Mouse (Mus musculus): ENCODE measurements around the gene Tmem238. TPM values are rescaled to one million over a fixed set of nuclear protein-coding genes. Genes with fewer than 3 reads are reported as not detected.
"Not testable (repeated sequence)": the region's sequence is repeated elsewhere in the genome, so short reads cannot be mapped to it uniquely, and the experiment has no call there.

The Tmem238 gene
- total and polyA plus RNA-seq, 3 experiments, result 4.3 to 5.4 (median 5.3) TPM

DNA sequence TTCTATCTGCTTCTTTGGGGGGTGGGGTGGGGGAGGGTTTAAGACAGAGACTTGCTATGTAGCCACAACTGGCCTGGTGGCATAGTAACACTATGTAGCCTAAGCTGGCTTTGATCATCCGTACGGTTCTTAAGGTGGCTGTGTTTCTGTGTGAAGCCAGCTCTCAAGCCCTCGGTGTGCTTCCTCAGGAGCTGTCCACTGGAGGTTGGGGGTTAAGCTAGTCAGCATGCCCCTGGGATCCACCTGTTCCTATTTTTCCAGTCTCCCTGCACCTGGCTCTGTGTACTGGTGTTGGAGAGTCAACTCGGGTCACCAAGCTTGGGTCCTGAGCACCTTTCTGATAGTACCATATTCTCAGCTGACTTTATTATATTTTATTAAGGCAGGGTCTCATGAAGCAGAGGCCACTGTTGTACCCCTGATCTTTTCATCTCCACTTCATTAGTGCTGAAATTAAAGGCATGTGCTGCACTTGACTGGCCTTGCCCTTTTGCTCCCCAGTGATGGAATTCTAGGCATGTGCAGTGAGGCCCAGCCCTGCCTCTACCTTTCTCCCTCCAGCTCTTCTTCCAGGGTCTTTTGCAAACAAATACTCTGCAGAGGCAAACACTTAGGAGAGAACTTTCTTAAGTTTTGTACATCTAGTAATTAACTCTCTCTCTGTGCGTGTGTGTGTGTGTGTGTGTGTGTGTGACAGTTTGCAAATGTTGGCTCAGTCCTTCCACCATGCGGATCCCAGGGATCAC is 32.9 kb upstream of the Tmem238 start:
- no peak for TF ChIP-seq POLR2A (IDR thresholded peaks at IDR 0.05; ENCODE audit: insufficient read depth, low read depth, low read length)
- no peak for TF ChIP-seq EP300 (IDR thresholded peaks at IDR 0.05; ENCODE audit: insufficient read depth, low read depth, low read length)
- Histone ChIP-seq H3K27ac (no peak overlapping the region), H3K4me1 (ENCODE audit: control insufficient read depth, insufficient read depth, low read length) (no peaks in the 10 kb centered on the region), H3K79me2 (replicated peaks; ENCODE audit: control insufficient read depth, insufficient read depth, low read length) (no peaks in the 10 kb centered on the region), H3K36me3 (ENCODE audit: control insufficient read depth, insufficient read depth, low read length) (no peaks in the 10 kb centered on the region), H3K27me3 (ENCODE audit: control insufficient read depth, insufficient read depth, low read length) (no peaks in the 10 kb centered on the region), H3K9ac (ENCODE audit: low read depth, low read length) (no peak overlapping the region), H3K4me3 (no peak overlapping the region)
- DNase-seq, result no peak
- intact Hi-C loops (cut with DNase I), result no loop called here
- WGBS, result 75% methylated on average over 6 of the region's 6 CpGs

DNA sequence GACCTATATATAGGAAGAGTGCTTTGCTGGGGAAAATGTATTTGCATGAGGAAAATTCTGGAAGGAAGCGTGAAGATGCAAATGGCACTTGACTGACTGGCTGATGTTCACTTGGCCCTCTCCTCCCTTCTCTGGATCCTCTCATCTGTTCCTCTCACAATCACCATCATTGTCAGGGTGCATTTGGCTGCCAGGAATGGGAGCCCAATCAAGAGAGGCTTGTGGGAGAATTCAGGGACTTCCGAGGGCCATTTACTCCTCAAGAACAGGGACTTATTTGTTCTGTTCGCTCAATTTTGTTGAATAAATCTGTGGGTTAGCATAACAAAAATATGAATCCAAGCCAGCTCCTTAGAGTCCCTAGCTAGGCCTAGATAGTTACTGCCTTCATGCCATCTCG is 32.2 kb upstream of the Tmem238 start:
- intact Hi-C loops (cut with DNase I), result no loop called here
- TF ChIP-seq CTCF (IDR thresholded peaks at IDR 0.05) (no peak), POLR2A (IDR thresholded peaks at IDR 0.05; ENCODE audit: insufficient read depth, low read depth, low read length) (no peak), EP300 (IDR thresholded peaks at IDR 0.05; ENCODE audit: insufficient read depth, low read depth, low read length) (no peak)
- no peaks in the 10 kb centered on the region for H3K27me3 ChIP-seq (ENCODE audit: control insufficient read depth, insufficient read depth, low read length)
- no peaks in the 10 kb centered on the region for H3K79me2 ChIP-seq (replicated peaks; ENCODE audit: control insufficient read depth, insufficient read depth, low read length)
- no peaks in the 10 kb centered on the region for H3K4me1 ChIP-seq (ENCODE audit: control insufficient read depth, insufficient read depth, low read length)
- H3K9ac ChIP-seq (ENCODE audit: low read depth, low read length), result no peak overlapping the region
- DNase-seq, result no peak
- no peak overlapping the region for H3K4me3 ChIP-seq
- H3K36me3 ChIP-seq (ENCODE audit: control insufficient read depth, insufficient read depth, low read length), result no peaks in the 10 kb centered on the region
- no peak overlapping the region for H3K27ac ChIP-seq
- 79% methylated on average over 4 of the region's 4 CpGs for WGBS

DNA sequence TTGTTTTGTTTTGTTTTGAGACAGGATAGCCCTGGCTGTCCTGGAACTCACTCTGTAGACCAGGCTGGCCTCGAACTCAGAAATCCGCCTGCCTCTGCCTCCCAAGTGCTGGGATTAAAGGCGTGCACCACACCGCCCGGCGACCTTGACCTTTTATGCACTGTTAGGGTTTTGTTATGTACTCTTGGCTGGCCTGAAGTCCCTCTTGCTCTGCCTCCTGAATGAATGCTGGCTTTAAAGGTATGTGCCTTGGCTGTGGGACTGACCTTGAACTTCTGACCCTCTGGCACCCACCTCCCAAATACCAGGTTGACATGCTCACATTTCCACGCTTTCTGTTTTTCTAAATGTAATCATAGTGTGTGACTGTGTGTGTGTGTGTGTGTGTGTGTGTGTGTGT is 31.5 kb upstream of the Tmem238 start:
- H3K27me3 ChIP-seq (ENCODE audit: control insufficient read depth, insufficient read depth, low read length); H3K9ac ChIP-seq (ENCODE audit: low read depth, low read length); H3K4me3 ChIP-seq; H3K36me3 ChIP-seq (ENCODE audit: control insufficient read depth, insufficient read depth, low read length); H3K27ac ChIP-seq; H3K79me2 ChIP-seq (replicated peaks; ENCODE audit: control insufficient read depth, insufficient read depth, low read length); intact Hi-C loops (cut with DNase I); DNase-seq; H3K4me1 ChIP-seq (ENCODE audit: control insufficient read depth, insufficient read depth, low read length): not testable (repeated sequence)
- 91% methylated on average over 7 of the region's 7 CpGs for WGBS

DNA sequence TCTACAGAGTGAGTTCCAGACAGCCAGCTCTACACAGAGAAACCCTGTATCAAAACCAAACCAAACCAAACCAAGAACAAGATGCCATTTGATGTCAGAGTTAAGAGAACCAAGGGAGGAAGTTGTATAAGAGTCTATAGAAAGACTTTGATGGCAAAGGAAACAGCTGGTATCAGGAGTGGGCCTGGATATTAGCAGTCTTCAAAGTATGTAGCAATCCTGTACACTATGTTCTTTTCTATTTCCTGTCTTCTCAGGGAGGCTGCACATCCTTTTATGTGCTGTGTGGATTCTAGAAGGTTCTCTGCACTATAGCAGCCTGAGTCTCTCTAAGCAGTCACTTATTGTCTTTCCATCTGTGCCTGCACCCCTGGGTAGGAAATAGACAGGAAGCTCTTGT is 27.1 kb upstream of the Tmem238 start:
- Histone ChIP-seq H3K27me3 (ENCODE audit: control insufficient read depth, insufficient read depth, low read length) (no peaks in the 10 kb centered on the region), H3K79me2 (replicated peaks; ENCODE audit: control insufficient read depth, insufficient read depth, low read length) (no peaks in the 10 kb centered on the region), H3K4me3 (no peak overlapping the region), H3K4me1 (ENCODE audit: control insufficient read depth, insufficient read depth, low read length) (peaks cover 2% of the 10 kb centered on the region), H3K36me3 (ENCODE audit: control insufficient read depth, insufficient read depth, low read length) (peaks cover 4% of the 10 kb centered on the region), H3K27ac (no peak overlapping the region), H3K9ac (ENCODE audit: low read depth, low read length) (no peak overlapping the region)
- TF ChIP-seq CTCF (IDR thresholded peaks at IDR 0.05) (no peak), POLR2A (IDR thresholded peaks at IDR 0.05; ENCODE audit: insufficient read depth, low read depth, low read length) (no peak), EP300 (IDR thresholded peaks at IDR 0.05; ENCODE audit: insufficient read depth, low read depth, low read length) (no peak)
- intact Hi-C loops (cut with DNase I), result no loop called here
- no peak for DNase-seq

DNA sequence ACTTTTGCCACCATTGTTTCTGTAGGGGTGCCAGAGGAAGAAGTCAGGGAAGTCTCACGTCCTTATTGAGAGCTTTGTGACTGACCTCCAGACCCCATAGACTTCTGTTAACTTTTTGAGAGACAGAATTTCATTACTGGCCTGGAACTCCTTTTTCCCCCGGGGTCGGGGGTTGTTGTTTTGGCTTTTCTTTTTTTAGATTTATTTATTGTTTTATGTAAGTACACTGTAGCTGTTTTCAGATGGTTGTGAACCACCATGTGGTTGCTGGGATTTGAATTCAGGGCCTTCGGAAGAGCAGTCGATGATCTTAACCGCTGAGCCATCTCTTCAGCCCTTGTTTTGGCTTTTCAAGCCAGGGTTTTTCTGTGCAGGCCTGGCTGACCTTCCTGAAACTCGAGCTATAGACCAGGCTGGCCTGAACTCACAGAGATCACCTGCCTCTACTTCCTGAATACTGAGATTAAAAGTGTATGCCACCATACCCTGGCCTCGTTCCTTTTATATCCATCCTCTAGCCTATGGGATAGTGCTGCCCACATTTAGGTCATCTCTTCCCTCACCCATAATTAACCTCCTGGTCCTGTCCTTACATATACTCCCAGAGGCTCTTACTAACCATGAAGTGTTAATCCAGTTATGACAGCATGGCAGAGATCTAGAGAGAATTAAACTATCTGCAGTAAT is 23.8 kb upstream of the Tmem238 start:
- TF ChIP-seq EP300 (IDR thresholded peaks at IDR 0.05; ENCODE audit: insufficient read depth, low read depth, low read length) (no peak), CTCF (IDR thresholded peaks at IDR 0.05) (no peak), POLR2A (IDR thresholded peaks at IDR 0.05; ENCODE audit: insufficient read depth, low read depth, low read length) (no peak)
- peak in 1 of 2 experiments; percentile 30 for DNase-seq
- peak overlapping the region; percentile 95 for H3K4me3 ChIP-seq
- H3K9ac ChIP-seq (ENCODE audit: low read depth, low read length), result peak overlapping the region; percentile 58
- peak overlapping the region; percentile 98 for H3K27ac ChIP-seq
- peaks cover 19% of the 10 kb centered on the region for H3K36me3 ChIP-seq (ENCODE audit: control insufficient read depth, insufficient read depth, low read length)
- WGBS, result 16% methylated on average over 8 of the region's 8 CpGs
- H3K4me1 ChIP-seq (ENCODE audit: control insufficient read depth, insufficient read depth, low read length), result peaks cover 5% of the 10 kb centered on the region
- H3K27me3 ChIP-seq (ENCODE audit: control insufficient read depth, insufficient read depth, low read length), result no peaks in the 10 kb centered on the region
- intact Hi-C loops (cut with DNase I), result loop anchor here (1.0 to 5.0 kb wide), 5 partner anchors 54 to 202 kb away; partner anchors contain the start of genes Fiz1, Gm44973, Hspbp1 and Zfp524
- H3K79me2 ChIP-seq (replicated peaks; ENCODE audit: control insufficient read depth, insufficient read depth, low read length), result no peaks in the 10 kb centered on the region
